Mouse (Mus musculus): ENCODE data around the gene Hacd3. TPM values are rescaled to one million over a fixed set of nuclear protein-coding genes. Genes with fewer than 3 reads are reported as not detected.
A peak's percentile ranks its signal among the peaks of the same experiment; 100 is the strongest.

Gene Hacd3
- polyA plus RNA-seq, 1 experiment from 2014 or later = 50.3 TPM

- 85% methylated on average over 16 of the region's 16 CpGs for WGBS
- peaks cover 7 to 30% of the 10 kb centered on the region in 2 experiments for H3K4me1 ChIP-seq (ENCODE audit: control insufficient read depth in 2 of 2, insufficient read depth in 2 of 2, low read length in 2 of 2)
These were observed 4.3 kb downstream of the Hacd3 start for GRCm38 (mm10) chr9:65016978-65017827.

DNA sequence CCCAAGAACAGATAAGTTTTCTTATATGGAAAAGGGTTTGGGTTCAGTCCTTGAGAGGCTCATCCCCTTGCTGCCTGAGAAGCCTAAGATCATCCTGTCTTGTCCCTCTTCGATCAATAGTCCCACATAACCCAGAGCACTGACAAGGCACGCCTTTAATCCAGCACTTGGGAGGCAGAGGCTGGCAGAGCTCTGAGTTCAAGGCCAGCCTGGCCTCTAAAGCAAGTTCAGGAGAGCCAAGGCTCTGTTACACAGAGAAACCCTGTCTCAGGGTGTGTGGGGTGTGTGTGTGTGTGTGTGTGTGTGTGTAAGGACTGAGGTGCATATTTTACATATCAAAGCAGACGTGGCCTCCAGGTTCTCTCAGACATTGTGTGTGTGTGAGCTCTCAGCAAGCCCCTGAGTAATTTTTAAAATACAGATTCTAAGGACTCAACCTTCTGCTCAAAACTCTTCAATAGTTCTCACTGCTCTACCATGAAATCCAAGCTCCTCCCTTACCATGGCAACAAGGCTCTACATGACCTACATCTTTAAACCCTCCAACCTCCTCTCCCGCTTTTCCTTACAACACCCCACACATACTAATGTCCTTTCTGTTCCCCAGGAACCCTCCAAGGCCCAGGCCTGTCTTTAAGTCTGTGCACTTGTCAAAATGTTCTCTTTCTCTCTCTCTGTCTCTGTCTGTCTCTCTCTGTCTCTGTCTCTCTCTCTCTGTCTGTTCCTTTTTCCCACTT is 5.1 kb downstream of the Hacd3 start:
- 75% methylated on average over 4 of the region's 4 CpGs for WGBS
- peak overlapping the region in 1 of 2 experiments; percentile 39; a peak in 1 of 4 replicates for H3K27ac ChIP-seq (replicated peaks in 1 of 2; ENCODE audit: control insufficient read depth in 1 of 2, insufficient read depth in 1 of 2, low read depth in 2 of 2, low read length in 2 of 2)
- peak overlapping the region; percentile 7; the same call in 1 of the 2 replicates for H3K4me2 ChIP-seq (ENCODE audit: low read length)
- no peaks in the 10 kb centered on the region for H3K36me3 ChIP-seq (ENCODE audit: control insufficient read depth, insufficient read depth, low read length)
- H3K4me1 ChIP-seq (ENCODE audit: control insufficient read depth in 2 of 2, insufficient read depth in 2 of 2, low read length in 2 of 2) = peaks cover 5 to 26% of the 10 kb centered on the region in 2 experiments
- no peaks in the 10 kb centered on the region for H3K27me3 ChIP-seq (ENCODE audit: control insufficient read depth, insufficient read depth, low read length)
- no peaks in the 10 kb centered on the region for H3K9me3 ChIP-seq (ENCODE audit: control insufficient read depth, low read length)
- 0 out of 2 replicates have a peak overlapping the region, but pooled peaks have one; percentile 18 for H3K9ac ChIP-seq (ENCODE audit: low read length)
- no peak overlapping the region for H3K4me3 ChIP-seq (ENCODE audit: control insufficient read depth in 1 of 2, insufficient read depth in 1 of 2, low read depth in 1 of 2, low read length in 2 of 2)
- no peak for ATAC-seq (ENCODE audit: insufficient number of reproducible peaks, insufficient read depth, low FRiP score, low read depth)

More at GRCm38 (mm10) chr9:65016978-65017827, 4.3 kb downstream of the Hacd3 start:
- no peak for ATAC-seq (ENCODE audit: insufficient number of reproducible peaks, insufficient read depth, low FRiP score, low read depth)
- Histone ChIP-seq H3K9ac (ENCODE audit: low read length) (no peak overlapping the region), H3K27me3 (ENCODE audit: control insufficient read depth, insufficient read depth, low read length) (no peaks in the 10 kb centered on the region), H3K4me3 (ENCODE audit: control insufficient read depth in 1 of 2, insufficient read depth in 1 of 2, low read depth in 1 of 2, low read length in 2 of 2) (no peak overlapping the region), H3K9me3 (ENCODE audit: control insufficient read depth, low read length) (no peaks in the 10 kb centered on the region), H3K36me3 (ENCODE audit: control insufficient read depth, insufficient read depth, low read length) (no peaks in the 10 kb centered on the region), H3K4me2 (ENCODE audit: low read length) (no peak overlapping the region), H3K27ac (replicated peaks in 1 of 2; ENCODE audit: control insufficient read depth in 1 of 2, insufficient read depth in 1 of 2, low read depth in 2 of 2, low read length in 2 of 2) (no peak overlapping the region)

GRCm38 (mm10) chr9:65015461-65016222 is 5.9 kb downstream of the Hacd3 start:
- H3K4me3 ChIP-seq (ENCODE audit: control insufficient read depth in 1 of 2, insufficient read depth in 1 of 2, low read depth in 1 of 2, low read length in 2 of 2) = no peak overlapping the region
- peaks cover 5 to 25% of the 10 kb centered on the region in 2 experiments for H3K4me1 ChIP-seq (ENCODE audit: control insufficient read depth in 2 of 2, insufficient read depth in 2 of 2, low read length in 2 of 2)
- 27% methylated on average over 7 of the region's 7 CpGs for WGBS
- H3K9me3 ChIP-seq (ENCODE audit: control insufficient read depth, low read length) = no peaks in the 10 kb centered on the region
- H3K4me2 ChIP-seq (ENCODE audit: low read length) = peak overlapping the region; percentile 7; the same call in 1 of the 2 replicates
- peak overlapping the region in 1 of 2 experiments; percentile 39; a peak in 1 of 4 replicates for H3K27ac ChIP-seq (replicated peaks in 1 of 2; ENCODE audit: control insufficient read depth in 1 of 2, insufficient read depth in 1 of 2, low read depth in 2 of 2, low read length in 2 of 2)
- H3K36me3 ChIP-seq (ENCODE audit: control insufficient read depth, insufficient read depth, low read length) = no peaks in the 10 kb centered on the region
- ATAC-seq (ENCODE audit: insufficient number of reproducible peaks, insufficient read depth, low FRiP score, low read depth) = no peak
- H3K9ac ChIP-seq (ENCODE audit: low read length) = 0 out of 2 replicates have a peak overlapping the region, but pooled peaks have one; percentile 18
- H3K27me3 ChIP-seq (ENCODE audit: control insufficient read depth, insufficient read depth, low read length) = no peaks in the 10 kb centered on the region

GRCm38 (mm10) chr9:65011304-65011703 is 10.2 kb downstream of the Hacd3 start:
- Histone ChIP-seq H3K9ac (ENCODE audit: low read length) (no peak overlapping the region), H3K36me3 (ENCODE audit: control insufficient read depth, insufficient read depth, low read length) (peaks cover 14% of the 10 kb centered on the region), H3K4me1 (ENCODE audit: control insufficient read depth in 2 of 2, insufficient read depth in 2 of 2, low read length in 2 of 2) (peaks cover 2 to 14% of the 10 kb centered on the region in 2 experiments), H3K9me3 (ENCODE audit: control insufficient read depth, low read length) (no peaks in the 10 kb centered on the region), H3K27ac (replicated peaks in 1 of 2; ENCODE audit: control insufficient read depth in 1 of 2, insufficient read depth in 1 of 2, low read depth in 2 of 2, low read length in 2 of 2) (no peak overlapping the region), H3K27me3 (ENCODE audit: control insufficient read depth, insufficient read depth, low read length) (no peaks in the 10 kb centered on the region), H3K4me3 (ENCODE audit: control insufficient read depth in 1 of 2, insufficient read depth in 1 of 2, low read depth in 1 of 2, low read length in 2 of 2) (no peak overlapping the region), H3K4me2 (ENCODE audit: low read length) (no peak overlapping the region)
- ATAC-seq (ENCODE audit: insufficient number of reproducible peaks, insufficient read depth, low FRiP score, low read depth) = no peak
- 50% methylated on average over 6 of the region's 6 CpGs for WGBS

GRCm38 (mm10) chr9:65010632-65011031 is 10.9 kb downstream of the Hacd3 start:
- H3K36me3 ChIP-seq (ENCODE audit: control insufficient read depth, insufficient read depth, low read length) = peaks cover 19% of the 10 kb centered on the region
- ATAC-seq (ENCODE audit: insufficient number of reproducible peaks, insufficient read depth, low FRiP score, low read depth) = no peak
- no peak overlapping the region for H3K9ac ChIP-seq (ENCODE audit: low read length)
- no peak overlapping the region for H3K4me2 ChIP-seq (ENCODE audit: low read length)
- H3K4me3 ChIP-seq (ENCODE audit: control insufficient read depth in 1 of 2, insufficient read depth in 1 of 2, low read depth in 1 of 2, low read length in 2 of 2) = no peak overlapping the region
- WGBS = 53% methylated on average over 8 of the region's 8 CpGs
- H3K27me3 ChIP-seq (ENCODE audit: control insufficient read depth, insufficient read depth, low read length) = no peaks in the 10 kb centered on the region
- peaks cover 0 to 7% of the 10 kb centered on the region in 2 experiments; a peak in 2 of 4 replicates for H3K4me1 ChIP-seq (ENCODE audit: control insufficient read depth in 2 of 2, insufficient read depth in 2 of 2, low read length in 2 of 2)
- H3K27ac ChIP-seq (replicated peaks in 1 of 2; ENCODE audit: control insufficient read depth in 1 of 2, insufficient read depth in 1 of 2, low read depth in 2 of 2, low read length in 2 of 2) = no peak overlapping the region
- H3K9me3 ChIP-seq (ENCODE audit: control insufficient read depth, low read length) = no peaks in the 10 kb centered on the region

- Histone ChIP-seq H3K27ac (replicated peaks in 1 of 2; ENCODE audit: control insufficient read depth in 1 of 2, insufficient read depth in 1 of 2, low read depth in 2 of 2, low read length in 2 of 2) (no peak overlapping the region), H3K4me1 (ENCODE audit: control insufficient read depth in 2 of 2, insufficient read depth in 2 of 2, low read length in 2 of 2) (0 out of 4 replicates have a peak, but pooled peaks cover 0 to 2% of the 10 kb centered on the region in 2 experiments), H3K36me3 (ENCODE audit: control insufficient read depth, insufficient read depth, low read length) (peaks cover 53% of the 10 kb centered on the region), H3K9ac (ENCODE audit: low read length) (no peak overlapping the region), H3K4me3 (ENCODE audit: control insufficient read depth in 1 of 2, insufficient read depth in 1 of 2, low read depth in 1 of 2, low read length in 2 of 2) (no peak overlapping the region), H3K9me3 (ENCODE audit: control insufficient read depth, low read length) (no peaks in the 10 kb centered on the region), H3K4me2 (ENCODE audit: low read length) (no peak overlapping the region), H3K27me3 (ENCODE audit: control insufficient read depth, insufficient read depth, low read length) (no peaks in the 10 kb centered on the region)
- no peak for ATAC-seq (ENCODE audit: insufficient number of reproducible peaks, insufficient read depth, low FRiP score, low read depth)
- WGBS = 87% methylated on average over 8 of the region's 8 CpGs
These were observed 15.8 kb downstream of the Hacd3 start for GRCm38 (mm10) chr9:65005737-65006136.

GRCm38 (mm10) chr9:65001481-65001880 is 20.0 kb downstream of the Hacd3 start:
- no peak overlapping the region for H3K4me2 ChIP-seq (ENCODE audit: low read length)
- H3K4me1 ChIP-seq (ENCODE audit: control insufficient read depth in 2 of 2, insufficient read depth in 2 of 2, low read length in 2 of 2) = no peaks in the 10 kb centered on the region
- H3K27me3 ChIP-seq (ENCODE audit: control insufficient read depth, insufficient read depth, low read length) = no peaks in the 10 kb centered on the region
- no peak for ATAC-seq (ENCODE audit: insufficient number of reproducible peaks, insufficient read depth, low FRiP score, low read depth)
- no peaks in the 10 kb centered on the region for H3K9me3 ChIP-seq (ENCODE audit: control insufficient read depth, low read length)
- H3K27ac ChIP-seq (replicated peaks in 1 of 2; ENCODE audit: control insufficient read depth in 1 of 2, insufficient read depth in 1 of 2, low read depth in 2 of 2, low read length in 2 of 2) = no peak overlapping the region; a peak in 1 of 4 replicates
- WGBS = 63% methylated on average over 4 of the region's 4 CpGs
- peaks cover 76% of the 10 kb centered on the region for H3K36me3 ChIP-seq (ENCODE audit: control insufficient read depth, insufficient read depth, low read length)
- no peak overlapping the region for H3K9ac ChIP-seq (ENCODE audit: low read length)
- no peak overlapping the region for H3K4me3 ChIP-seq (ENCODE audit: control insufficient read depth in 1 of 2, insufficient read depth in 1 of 2, low read depth in 1 of 2, low read length in 2 of 2)
